Mouse (Mus musculus) CH12.LX (cell line): ENCODE data around the gene Dcaf8.

Source experiments
- BHLHE40 ChIP-seq: IDR thresholded peaks from 2 replicates; pipeline ENCODE4 v1.6.1; 2011; ENCODE audit warnings: mild to moderate bottlenecking, low read depth, low read length, improper control_type of control experiment
- CHD2 ChIP-seq: IDR thresholded peaks from 2 replicates; pipeline ENCODE4 v1.6.1; 2011; ENCODE audit warnings: low read length, improper control_type of control experiment
- CTCF ChIP-seq, 2 experiments: IDR thresholded peaks in 1 of 2; conservative IDR thresholded peaks in 1 of 2; 2 replicates each; pipeline ENCODE4 v1.5.1; 2011 to 2012; ENCODE audit warnings: low read depth in 2 of 2, low read length in 2 of 2, improper control_type of control experiment in 1 of 2, inconsistent platforms in 1 of 2, mild to moderate bottlenecking in 1 of 2, moderate library complexity in 1 of 2
- E2F4 ChIP-seq: IDR thresholded peaks from 2 replicates; pipeline ENCODE4 v1.6.1; 2011; ENCODE audit warnings: low read depth, low read length, improper control_type of control experiment; ENCODE audit not compliant: insufficient replicate concordance
- EP300 ChIP-seq: IDR thresholded peaks from 2 replicates; pipeline ENCODE4 v1.6.1; 2011; ENCODE audit warnings: low read length, improper control_type of control experiment
- ETS1 ChIP-seq: conservative IDR thresholded peaks from 2 replicates; pipeline ENCODE4 v1.6.1; 2012; ENCODE audit warnings: low read depth, mild to moderate bottlenecking, inconsistent platforms, low read length, improper control_type of control experiment, moderate library complexity
- KAT2A ChIP-seq: IDR thresholded peaks from 2 replicates; pipeline ENCODE4 v1.6.1; 2012; ENCODE audit warnings: low read length, improper control_type of control experiment, inconsistent platforms; ENCODE audit not compliant: insufficient replicate concordance
- MAFK ChIP-seq: IDR thresholded peaks from 2 replicates; pipeline ENCODE4 v1.6.1; 2011; ENCODE audit warnings: low read length, improper control_type of control experiment; ENCODE audit not compliant: insufficient replicate concordance
- MAZ ChIP-seq: IDR thresholded peaks from 2 replicates; pipeline ENCODE4 v1.6.1; 2012; ENCODE audit warnings: low read depth, mild to moderate bottlenecking, inconsistent platforms, low read length, improper control_type of control experiment, moderate library complexity
- POLR2A ChIP-seq: IDR thresholded peaks from 2 replicates; pipeline ENCODE4 v1.6.1; 2011; ENCODE audit warnings: low read depth, mild to moderate bottlenecking, improper control_type of control experiment, low read length
- ZNF384 ChIP-seq: IDR thresholded peaks from 2 replicates; pipeline ENCODE4 v1.6.1; 2012; ENCODE audit warnings: low read depth, low read length, improper control_type of control experiment, inconsistent platforms

DNA sequence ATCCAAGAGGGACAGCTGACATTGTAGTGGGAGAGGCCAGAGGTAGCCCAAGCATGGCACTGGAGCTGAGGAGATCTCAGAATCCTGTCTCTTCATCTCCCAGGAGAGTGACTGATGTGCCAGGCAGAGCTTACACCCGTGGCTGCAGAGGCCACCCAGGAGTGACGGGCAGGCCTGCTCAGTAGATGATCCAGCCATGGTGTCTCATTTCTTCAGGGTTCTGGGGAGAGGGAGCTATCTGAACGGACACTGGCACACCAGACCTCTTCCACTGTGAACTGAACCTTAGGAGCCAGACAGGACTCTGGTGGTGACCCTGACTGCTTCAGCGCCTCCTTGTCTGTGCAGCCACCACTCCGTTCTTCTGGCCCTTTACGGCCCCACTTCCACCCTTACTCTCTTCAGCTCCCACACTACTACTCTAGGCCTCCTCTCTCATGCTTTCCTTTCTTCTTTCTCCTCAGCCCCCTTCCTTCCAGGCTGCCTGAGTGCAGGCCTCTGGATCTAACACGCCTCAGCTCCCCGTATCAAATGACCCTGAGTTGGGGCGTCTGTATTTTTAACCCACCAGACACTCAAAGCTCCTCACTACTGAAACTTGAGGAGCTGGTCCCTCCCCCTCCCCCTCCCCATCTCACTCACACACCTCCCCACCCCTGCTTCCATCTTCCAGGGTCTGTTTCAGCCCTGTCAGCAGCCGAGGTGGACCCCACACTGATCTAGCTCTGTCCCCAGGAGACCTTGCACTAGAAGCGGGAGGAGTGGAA is 73.6 kb downstream of the Dcaf8 start:
- TF ChIP-seq POLR2A (no peak), E2F4 (no peak), EP300 (no peak), CTCF (conservative IDR thresholded peaks at IDR 0.05 in 1 of 2, IDR thresholded peaks at IDR 0.05 in 1 of 2; ENCODE audit: low read depth in 2 of 2, low read length in 2 of 2) (no peak), ETS1 (no peak), BHLHE40 (no peak), MAZ (no peak), MAFK (no peak), CHD2 (no peak), KAT2A (no peak), ZNF384 (no peak)
